Mouse (Mus musculus): Measurements from ENCODE around the gene Pde11a. TPM values are rescaled to one million over a fixed set of nuclear protein-coding genes. Genes with fewer than 3 reads are reported as not detected.
A peak's percentile ranks its signal among the peaks of the same experiment; 100 is the strongest.

The Pde11a gene
- total RNA-seq, 1 experiment from 2014 or later, result not detected

DNA sequence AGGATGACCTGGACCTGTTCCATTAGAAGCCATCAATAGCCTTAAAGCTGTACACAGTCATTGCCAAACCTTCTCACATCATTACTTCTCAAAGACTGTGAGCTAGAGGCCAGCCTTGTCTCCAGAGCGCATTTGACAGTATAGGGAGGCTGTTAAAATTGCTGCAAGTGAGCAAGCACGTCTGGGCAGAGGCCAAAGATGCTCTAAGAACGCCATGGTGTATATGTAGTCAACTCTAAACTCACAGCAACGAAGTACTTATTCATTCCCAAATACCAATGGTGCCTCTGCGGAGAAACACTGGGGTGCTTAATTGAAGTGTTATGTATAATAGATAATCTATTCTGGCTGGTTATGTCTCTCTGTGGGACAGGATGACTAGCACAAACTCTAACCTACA lies 14.1 kb downstream of the Pde11a start:
- no peak for ATAC-seq (replicated peaks; ENCODE audit: low read depth, poor library complexity, severe bottlenecking)

DNA sequence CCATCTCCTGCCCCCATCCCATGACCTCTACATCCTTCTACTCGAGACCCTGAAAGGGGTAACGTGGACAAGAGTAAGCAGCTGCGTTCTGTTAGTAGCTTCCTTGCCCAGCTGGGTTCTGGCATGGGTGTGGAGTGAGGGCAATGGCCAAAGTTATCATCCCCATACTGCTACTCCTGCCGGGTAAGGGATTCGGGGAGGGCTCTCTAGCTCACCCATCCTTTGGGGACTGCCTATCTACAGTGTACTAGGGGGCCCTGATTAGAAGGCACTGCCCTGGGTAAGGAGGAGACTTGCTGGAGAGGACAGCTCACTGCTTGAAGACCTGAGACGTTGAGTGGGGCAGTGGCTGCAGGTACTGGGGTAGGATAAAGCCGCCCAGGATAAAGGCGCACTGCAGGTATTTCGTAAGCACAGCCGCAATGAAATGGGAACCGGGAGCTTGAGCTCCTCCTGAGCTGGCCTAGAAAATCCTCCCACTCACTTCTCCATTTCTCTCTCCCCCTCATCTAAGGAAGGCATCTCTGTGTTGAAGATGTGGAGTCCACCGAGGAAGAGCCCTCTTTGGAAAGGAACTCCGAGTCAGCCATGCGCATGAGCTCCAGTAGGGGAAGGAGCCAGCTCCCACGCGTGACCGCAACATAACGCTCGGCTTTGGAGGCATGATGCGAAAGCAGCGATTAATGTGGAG lies 15.2 kb downstream of the Pde11a start:
- ATAC-seq (replicated peaks; ENCODE audit: low read depth, poor library complexity, severe bottlenecking), result no peak

DNA sequence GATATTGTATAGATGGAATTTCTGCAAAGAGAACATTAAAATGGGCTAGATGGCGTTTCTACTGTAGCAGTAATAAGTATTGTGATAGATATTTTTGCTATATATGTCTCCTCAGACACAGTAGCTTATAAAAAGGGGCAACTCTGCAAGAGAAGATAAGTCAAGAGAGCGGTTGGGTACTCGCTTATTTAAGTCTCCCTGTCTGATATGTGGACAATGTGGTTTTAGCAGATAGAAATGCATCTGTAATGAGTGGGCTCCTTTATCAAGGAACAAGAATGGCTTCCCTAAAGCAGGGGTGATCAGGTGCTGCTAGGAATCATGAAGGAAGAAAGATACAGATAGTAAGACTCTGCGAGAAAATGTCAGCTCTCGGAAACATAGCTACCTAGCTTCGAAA lies 18.2 kb downstream of the Pde11a start:
- no peak for ATAC-seq (replicated peaks; ENCODE audit: low read depth, poor library complexity, severe bottlenecking)

DNA sequence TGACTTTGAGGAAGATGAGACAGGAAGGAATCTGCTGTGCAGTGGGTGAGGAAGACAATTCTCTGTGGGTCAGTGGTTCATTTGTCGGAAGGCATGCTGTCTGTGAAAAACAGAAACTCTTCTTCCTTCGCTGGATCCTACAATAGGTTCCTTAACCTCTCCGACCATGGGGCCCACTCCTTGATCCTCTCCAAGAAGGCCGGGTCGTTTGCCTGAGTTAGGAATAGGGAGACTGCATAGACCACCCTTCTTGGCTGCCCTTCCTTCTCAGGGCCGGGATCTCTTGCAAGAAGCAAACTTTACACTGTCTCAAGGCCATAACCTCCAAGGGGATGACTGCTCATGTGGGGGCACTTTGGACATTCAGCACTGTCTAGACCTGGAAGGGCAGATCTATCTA lies 19.3 kb downstream of the Pde11a start:
- no peak for ATAC-seq (replicated peaks; ENCODE audit: low read depth, poor library complexity, severe bottlenecking)

DNA sequence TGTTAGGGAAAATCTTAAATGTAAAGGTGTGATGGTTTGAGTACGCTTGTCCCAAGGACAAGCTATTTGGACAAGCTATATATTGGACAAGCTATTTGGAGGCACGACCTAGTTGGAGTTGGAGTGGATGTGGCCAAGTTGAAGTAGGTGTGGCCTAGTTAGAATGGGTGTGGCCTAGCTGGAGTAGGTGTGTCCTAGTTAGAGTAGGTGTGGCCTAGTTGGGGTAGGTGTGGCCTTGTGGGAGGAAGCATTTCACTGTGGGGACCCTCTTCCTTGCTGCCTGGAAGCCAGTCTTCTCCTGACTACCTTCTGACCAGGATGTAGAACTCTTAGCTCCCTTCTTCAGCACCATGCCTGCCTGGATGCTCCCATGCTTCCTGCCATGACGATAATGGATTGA lies 50.9 kb downstream of the Pde11a start:
- ATAC-seq (replicated peaks; ENCODE audit: low read depth, poor library complexity, severe bottlenecking), result no peak

DNA sequence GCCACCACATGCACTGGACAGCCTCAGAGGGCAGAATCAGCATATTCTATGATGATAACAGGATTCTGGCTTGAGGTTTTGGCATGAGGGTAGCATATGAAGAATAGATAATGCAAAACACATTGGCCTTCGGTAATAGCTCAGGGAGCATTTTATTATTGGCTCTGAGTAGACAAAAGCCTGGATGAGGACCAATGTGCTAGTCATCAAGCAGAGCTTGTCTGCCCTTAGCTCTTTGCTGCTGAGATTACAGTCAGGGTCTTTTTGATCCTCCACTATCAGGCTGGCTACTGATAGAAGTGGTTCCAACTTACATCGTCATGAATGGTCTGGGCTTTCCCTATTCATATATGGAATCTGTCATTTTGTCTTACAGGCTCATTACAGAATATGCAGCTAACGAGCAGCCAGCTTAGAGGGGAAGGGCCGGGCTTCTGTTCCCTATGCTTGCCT lies 52.3 kb downstream of the Pde11a start:
- no peak for ATAC-seq (replicated peaks; ENCODE audit: low read depth, poor library complexity, severe bottlenecking)

DNA sequence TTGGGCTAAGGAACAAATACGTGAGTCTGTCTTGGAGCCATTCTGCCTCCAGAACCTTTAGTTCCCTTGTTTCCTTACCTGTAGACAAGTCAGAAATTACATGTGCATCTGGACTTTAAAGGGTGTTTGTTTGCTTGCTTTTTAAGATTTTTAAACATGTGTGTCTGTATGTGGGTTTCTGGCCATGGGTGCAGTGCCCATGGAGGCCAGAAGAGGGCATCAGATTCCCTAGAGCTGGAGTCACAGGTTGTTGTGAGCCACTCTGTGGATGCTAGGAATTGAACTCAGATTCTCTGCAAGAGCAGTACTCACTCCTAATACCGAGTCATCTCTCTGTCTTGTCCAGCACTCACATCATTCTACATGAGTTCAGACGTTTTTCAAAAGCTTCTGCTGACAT lies 53.4 kb downstream of the Pde11a start:
- no peak for ATAC-seq (replicated peaks; ENCODE audit: low read depth, poor library complexity, severe bottlenecking)

DNA sequence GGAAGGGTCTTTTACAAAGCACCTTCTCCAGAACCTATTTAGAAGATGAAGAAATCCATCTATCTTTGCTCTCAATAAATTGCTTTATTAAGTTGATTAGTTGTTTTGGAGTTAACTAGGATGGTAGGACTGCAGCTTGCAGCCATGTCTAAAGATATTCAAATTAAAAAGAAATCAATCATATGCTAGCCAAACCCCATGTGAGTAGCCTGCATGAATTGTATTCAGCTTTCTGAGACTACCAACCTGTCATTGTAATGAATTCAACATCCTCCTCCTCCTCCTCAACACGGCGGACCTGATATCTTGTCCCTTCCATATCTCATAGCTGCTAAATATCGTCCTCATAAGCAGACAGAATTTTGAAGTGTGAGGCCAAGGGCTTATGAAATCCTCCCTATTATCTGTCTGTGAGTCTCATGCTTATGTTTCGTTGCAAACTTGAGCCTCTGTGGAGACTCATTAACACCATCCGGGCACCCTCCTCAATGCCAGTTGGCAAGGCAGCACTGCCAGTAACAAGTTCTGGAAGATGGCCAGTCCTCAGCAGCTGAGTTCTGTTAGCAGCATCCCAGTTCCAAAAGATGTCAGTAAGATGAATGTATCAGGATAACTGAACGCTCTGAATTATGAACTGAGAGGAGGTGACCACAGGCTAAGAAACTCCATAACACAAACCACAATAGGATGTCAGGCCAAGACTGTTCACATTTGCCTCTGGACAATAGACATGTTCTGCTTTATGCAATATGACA lies 55.0 kb downstream of the Pde11a start:
- no peak for ATAC-seq (replicated peaks; ENCODE audit: low read depth, poor library complexity, severe bottlenecking)

DNA sequence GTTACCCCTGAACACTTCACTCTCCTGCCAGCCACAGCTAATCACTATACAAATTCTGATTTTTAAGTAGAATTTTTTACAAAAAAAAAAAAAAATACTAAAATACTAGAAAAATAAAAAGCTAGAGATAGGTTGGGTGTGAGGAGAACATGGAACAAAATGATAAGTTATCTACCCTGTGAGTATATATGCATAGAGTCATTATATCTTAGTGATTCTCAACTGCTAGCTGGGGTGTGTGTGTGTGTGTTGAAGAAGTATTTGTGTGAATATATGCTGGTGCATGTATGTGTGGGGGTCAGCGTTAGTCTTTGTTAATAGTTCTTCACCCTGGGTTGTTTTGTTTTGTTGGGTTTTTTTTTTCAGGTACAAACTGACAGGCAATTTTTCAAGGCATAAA lies 69.1 kb downstream of the Pde11a start:
- no peak for ATAC-seq (replicated peaks; ENCODE audit: low read depth, poor library complexity, severe bottlenecking)

DNA sequence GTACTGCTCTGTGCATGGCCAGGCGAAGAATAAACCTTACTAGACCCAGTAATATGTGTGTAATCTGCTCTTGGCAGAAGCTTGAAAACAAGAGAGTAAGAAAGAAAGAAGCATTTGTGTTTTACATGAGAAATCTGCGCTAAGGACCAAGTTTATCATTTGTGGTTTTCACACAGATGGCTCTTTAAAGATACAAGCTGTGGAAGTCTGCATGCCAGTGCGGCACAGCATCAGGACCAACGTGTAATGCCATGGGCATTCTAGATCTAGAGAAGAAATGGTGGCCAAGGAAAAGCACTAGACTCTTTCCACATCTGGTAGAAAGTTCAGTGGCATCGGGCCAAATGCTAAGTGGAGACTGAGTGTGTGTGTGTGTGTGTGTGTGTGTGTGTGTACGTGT lies 71.2 kb downstream of the Pde11a start:
- ATAC-seq (replicated peaks; ENCODE audit: low read depth, poor library complexity, severe bottlenecking), result no peak

DNA sequence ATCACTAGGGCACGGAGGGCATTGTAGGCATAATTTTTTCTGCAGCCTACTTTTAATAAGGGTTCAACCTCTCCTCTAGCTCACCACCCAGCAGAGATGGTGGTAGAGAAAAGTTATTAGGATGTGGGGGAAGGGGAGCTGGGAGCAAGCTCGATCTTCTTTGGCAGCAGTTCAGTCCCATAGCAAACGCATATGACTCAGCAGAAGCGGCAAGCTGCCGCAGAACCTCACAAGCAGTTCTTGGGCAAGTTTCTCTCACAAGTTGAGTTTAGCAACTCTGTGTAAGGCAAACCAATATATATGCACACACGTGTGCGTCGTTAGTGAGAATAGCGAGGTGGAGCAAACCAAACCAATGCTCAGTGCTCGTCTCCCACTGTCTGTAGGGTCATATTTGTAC lies 72.0 kb downstream of the Pde11a start:
- no peak for ATAC-seq (replicated peaks; ENCODE audit: low read depth, poor library complexity, severe bottlenecking)

DNA sequence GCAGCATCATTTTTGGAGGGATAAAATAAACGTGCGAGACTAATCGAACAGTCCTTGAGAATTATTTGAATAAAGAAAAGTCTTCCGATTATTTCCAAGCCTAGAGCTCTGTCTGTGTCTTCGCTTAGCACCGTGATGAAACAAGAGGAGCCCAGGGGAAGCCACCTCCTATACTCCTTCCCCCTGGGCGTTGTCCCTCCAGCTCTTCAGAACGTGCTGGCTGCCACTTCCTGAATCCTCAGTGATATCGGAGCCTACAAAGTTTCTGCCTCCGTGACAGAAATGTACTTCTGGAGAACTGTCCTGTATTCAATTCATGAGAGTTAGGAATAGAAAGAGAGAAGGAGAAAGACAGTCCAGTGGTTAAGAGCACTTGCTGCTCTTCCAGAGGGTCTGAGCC lies 74.3 kb downstream of the Pde11a start:
- ATAC-seq (replicated peaks; ENCODE audit: low read depth, poor library complexity, severe bottlenecking), result no peak

DNA sequence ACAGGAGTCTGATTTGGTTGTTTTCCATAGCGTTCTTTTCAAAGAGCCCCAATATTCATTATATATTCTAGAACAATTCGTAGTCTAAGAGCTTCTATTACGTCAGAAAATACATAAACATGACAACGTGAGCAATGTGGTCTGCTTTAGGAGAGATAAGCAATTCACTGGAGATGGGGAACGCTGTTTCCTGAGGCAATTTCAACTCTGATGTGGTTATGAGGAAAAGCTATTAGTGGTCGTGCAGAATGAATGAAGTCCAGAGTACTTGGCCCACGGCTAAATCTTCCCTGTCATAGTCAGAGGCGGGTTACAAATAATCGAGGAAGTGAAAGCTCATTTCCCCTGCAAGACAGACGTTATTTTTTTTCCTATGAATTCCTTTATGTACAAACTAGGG lies 75.9 kb downstream of the Pde11a start:
- ATAC-seq (replicated peaks; ENCODE audit: low read depth, poor library complexity, severe bottlenecking), result 0 out of 2 replicates have a peak, but pooled peaks have one; percentile 25

DNA sequence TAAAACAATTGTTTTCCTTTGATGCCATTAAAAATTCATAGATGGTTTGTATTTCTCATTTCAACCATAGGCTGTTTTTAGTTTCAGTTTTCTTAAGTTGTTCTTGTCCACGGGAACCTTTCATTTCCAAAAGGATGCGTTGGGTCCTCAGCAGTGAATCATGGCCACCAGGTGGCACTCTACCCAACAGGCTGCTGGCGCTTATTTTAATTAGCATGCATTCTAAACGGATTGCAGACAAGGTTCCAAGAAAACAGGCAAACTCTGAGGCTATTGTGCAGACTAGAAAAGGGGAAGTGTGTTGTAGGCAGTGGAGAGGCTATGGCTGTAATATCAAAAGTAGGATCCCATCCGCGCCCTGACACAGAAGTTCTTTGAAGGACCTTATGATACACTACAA lies 83.7 kb downstream of the Pde11a start:
- peak; percentile 100 for ATAC-seq (replicated peaks; ENCODE audit: low read depth, poor library complexity, severe bottlenecking)

DNA sequence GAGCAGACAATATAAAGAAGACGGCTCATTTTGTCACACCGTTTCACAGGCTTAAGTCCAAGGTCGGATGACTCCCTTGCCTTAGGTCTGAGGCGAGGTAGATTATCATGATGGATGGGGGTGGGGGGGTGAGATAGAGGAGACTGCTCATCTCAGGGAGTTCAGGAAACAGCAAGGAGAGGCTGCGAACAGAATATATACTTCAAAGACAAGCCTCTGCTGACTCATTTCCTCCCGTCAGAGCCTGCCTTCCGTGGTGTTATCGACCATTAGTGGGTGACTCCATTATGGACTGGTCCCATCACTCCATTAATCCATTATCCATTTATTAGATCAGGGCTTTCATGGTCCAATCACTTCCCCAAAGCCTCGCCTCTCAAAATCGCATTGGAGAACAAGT lies 87.2 kb downstream of the Pde11a start:
- ATAC-seq (replicated peaks; ENCODE audit: low read depth, poor library complexity, severe bottlenecking), result no peak

DNA sequence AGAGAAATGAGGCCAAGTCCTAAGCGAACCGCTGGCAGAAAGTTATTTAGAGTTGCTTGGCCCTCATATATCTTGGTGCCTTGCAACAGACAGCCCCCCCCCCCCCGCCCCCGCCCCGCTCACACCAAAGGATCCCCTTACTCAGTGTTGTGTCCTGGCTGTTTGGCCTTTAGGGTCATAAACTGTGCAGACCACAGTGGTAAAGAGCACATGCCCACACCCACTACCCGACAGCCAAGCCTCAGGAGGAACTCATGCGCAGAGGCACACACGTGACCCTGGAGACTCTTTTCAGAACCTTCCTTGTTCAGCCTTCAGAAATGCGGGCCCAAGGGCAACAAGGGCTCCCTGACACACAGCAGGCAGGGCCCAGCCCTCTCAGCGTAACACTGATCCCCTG lies 90.3 kb downstream of the Pde11a start:
- no peak for ATAC-seq (replicated peaks; ENCODE audit: low read depth, poor library complexity, severe bottlenecking)

DNA sequence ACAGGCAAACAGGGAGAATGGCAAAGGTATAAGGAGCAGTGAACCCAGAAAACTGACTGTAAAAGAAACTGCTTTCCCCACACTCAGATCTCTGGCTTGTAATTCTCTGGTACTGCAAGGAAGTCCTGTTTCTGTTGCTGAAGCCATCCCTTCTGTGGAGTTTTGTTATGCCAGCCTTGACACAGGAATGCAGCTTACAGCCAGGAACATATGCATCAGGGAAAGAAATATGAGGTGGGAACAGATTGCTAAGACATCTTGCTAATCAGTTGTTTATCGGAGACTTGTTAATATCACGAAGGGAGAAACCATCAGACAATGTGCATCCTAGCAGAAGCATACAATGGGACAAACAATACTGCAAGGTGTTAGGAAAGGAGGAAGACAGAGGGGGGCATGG lies 99.4 kb downstream of the Pde11a start:
- no peak for ATAC-seq (replicated peaks; ENCODE audit: low read depth, poor library complexity, severe bottlenecking)

DNA sequence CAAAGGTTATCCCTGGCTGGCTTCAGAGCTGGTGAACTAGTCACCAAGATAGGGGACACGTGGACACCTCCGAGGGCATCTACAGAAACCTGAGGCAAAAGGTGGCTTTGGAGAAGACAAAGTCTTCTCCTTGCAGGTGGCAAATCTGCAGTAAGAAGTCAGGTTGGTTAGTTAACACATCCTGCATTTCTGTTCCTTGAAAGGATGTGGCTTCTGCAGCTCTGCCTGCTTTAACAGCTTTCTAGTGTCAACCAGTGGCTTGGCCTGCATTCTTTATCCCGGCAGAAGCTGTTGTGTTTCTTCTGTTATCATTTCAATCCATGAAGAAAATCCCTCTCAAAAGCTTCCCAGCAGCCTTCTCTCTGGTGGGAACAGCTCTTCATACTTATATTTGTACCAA lies 100.1 kb downstream of the Pde11a start:
- ATAC-seq (replicated peaks; ENCODE audit: low read depth, poor library complexity, severe bottlenecking), result no peak

DNA sequence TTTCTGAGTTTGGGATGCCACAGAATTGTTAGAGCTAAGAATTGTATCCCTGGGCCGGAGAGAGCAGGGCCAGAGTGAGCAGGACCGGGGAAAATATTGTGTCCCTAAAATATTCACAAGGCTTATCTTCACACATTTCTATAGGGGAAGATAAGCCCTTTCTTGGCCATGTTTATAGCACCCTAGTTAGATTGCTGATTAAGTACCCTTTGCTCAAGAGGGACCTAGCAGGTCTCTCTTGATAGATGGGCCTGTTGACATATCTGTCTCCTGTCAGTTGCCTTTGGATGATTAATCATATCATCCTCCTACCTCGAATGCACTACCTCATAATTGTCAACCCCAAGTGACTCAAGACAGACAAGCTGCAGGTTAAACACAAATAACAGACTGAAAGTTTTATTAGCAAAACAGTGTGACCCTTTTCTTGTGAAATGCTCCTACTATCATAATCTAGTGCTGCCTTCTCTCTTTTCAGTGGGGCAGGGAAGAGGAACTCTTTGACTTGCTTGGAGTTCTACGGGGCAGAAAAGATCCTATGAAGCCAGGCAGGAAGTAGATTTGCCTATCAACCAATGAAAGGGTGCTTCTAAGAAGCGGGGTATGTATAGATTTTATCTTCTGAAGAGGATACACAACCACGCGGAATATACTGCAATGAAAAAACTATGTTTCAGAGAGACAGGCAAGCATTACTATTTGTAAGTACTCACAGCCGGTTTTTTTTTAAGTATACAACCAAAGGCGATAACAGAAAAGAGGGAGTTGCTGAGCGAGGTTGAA lies 100.7 kb downstream of the Pde11a start:
- ATAC-seq (replicated peaks; ENCODE audit: low read depth, poor library complexity, severe bottlenecking), result no peak

DNA sequence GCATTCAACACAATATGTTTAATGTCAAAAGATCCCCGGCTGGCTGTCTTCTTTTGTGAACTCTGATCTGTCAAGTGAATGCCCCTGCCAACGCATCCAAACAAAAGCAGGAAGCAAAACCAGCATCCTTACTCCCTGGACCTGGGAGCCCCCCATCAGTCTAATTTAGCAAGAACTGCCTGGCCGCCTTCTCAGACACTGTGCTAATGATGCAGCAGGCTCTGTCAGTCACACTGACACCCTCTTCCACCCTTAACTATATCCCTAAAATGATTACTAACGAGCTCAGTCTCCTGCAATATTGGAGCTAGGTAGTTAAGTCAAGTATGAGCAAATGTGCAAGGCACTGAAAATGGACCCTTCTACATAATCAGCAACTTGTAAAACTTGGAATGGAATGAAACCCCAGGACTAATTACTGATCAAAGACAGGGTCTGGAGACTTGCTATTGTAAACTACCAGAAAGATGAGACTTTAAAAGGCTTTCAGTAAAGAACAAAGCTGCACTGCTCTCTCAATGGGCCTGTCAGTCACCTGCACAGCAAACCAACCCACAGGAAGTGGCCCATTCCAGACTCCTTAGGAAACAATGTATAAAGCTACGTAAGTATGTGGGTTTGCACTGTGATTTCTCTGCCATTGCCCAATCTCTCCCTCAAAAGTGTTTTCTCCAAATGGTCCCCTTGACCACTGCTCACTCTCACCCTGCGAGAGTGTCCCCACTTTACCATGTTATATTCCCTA lies 118.0 kb downstream of the Pde11a start:
- ATAC-seq (replicated peaks; ENCODE audit: low read depth, poor library complexity, severe bottlenecking), result no peak

Data from common myeloid progenitor, adult 5-6 weeks (primary cell).